Mouse (Mus musculus): ENCODE measurements around the gene A830018L16Rik. TPM values are rescaled to one million over a fixed set of nuclear protein-coding genes. Genes with fewer than 3 reads are reported as not detected.
"Not testable (repeated sequence)": the region's sequence is repeated elsewhere in the genome, so short reads cannot be mapped to it uniquely, and the experiment has no call there.

A830018L16Rik gene
- total and polyA plus RNA-seq, 2 experiments from 2014 or later = 10.7 to 18.3 TPM

DNA sequence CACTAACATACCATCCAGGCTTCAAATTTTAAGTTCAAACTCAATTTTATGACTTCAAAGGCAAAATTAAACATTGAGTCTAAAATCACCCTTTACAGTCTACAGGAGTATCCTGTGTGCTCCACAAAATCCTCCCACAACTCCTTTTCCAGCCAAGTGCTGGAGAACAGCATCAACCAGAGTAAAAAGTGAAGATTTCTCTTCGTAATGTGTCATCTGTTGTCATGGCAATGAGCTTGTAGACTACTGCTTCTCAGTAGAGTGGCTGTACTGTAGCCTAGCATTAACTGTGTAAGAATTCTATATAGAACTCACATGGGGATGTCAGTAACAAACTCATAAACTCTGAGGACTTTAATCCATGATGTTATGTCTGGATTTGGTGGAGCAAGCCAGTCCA is 596.7 kb downstream of the A830018L16Rik start:
- 74% methylated on average over 1 of the region's 1 CpGs for WGBS
- ATAC-seq (no peak), DNase-seq (ENCODE audit: low spot score) (no peak)
- no peak overlapping the region for H3K27ac ChIP-seq
- no peaks in the 10 kb centered on the region for H3K36me3 ChIP-seq (ENCODE audit: insufficient read depth, low read length)
- no peaks in the 10 kb centered on the region for H3K9me3 ChIP-seq (ENCODE audit: low read length)
- TF ChIP-seq CTCF (IDR thresholded peaks at IDR 0.05; ENCODE audit: low read depth) = no peak
- no peak overlapping the region for H3K4me2 ChIP-seq (ENCODE audit: low read depth, low read length)
- H3K27me3 ChIP-seq (ENCODE audit: insufficient read depth, low read length) = no peaks in the 10 kb centered on the region
- no peaks in the 10 kb centered on the region for H3K4me1 ChIP-seq (ENCODE audit: insufficient read depth, low read length)
- no peak overlapping the region for H3K4me3 ChIP-seq (ENCODE audit: low read length)
- H3K9ac ChIP-seq (replicated peaks; ENCODE audit: low read length) = no peak overlapping the region

DNA sequence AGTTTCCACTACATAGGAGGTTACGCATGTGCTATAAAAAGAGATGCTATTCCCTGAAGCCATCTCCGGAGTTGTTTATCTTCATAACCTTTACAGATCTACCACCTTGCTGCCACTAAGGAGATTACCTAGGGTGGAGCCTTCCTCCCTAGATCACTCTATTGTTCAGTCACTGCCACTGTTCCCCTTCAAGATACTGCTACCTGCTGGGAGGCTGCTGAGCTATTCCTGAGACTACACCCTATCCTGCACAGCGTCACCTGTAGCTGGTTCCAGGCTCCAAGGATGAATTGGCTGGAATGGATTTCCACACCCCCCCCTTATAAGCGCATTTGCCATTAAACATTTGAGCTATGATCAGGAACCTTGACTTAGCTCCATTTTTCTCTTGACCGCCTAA is 606.7 kb downstream of the A830018L16Rik start:
- not testable (repeated sequence) for DNase-seq (ENCODE audit: low spot score); H3K27me3 ChIP-seq (ENCODE audit: insufficient read depth, low read length); H3K4me3 ChIP-seq (ENCODE audit: low read length); H3K9ac ChIP-seq (replicated peaks; ENCODE audit: low read length); H3K36me3 ChIP-seq (ENCODE audit: insufficient read depth, low read length); H3K9me3 ChIP-seq (ENCODE audit: low read length); H3K27ac ChIP-seq; ATAC-seq; H3K4me2 ChIP-seq (ENCODE audit: low read depth, low read length); H3K4me1 ChIP-seq (ENCODE audit: insufficient read depth, low read length)
- 89% methylated on average over 5 of the region's 5 CpGs for WGBS
